Mouse (Mus musculus): ENCODE measurements at regions not wholly inside any gene's neighbourhood (a gene's known extent, or its start where the extent isn't known, plus 50 kb on each side); places are given as distances from the start of the nearest gene placed in this dataset.
"Not testable (repeated sequence)": the region's sequence is repeated elsewhere in the genome, so short reads cannot be mapped to it uniquely, and the experiment has no call there.

DNA sequence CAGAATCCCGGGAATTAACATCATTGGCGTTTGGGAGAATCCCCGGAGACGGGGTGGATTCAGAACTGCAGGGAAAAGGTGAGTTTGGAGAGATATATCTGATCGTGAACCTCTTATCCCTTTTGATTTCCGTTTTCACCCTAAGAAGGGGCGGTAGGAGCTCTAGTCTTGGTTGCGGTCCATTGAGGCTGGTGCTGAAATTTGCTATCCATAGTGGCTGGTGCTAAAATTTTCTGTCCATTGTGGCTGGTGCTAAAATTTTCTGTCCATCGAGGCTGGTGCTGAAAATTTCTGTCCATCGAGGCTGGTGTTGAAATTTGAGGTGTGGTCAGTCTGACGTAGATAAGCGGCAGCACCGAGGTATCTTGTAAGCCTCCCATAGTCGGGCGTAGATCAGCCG is 834.1 kb upstream of the Snrpn start:
- H3K27me3 ChIP-seq (ENCODE audit: control insufficient read depth, insufficient read depth, low read length); H3K9ac ChIP-seq (replicated peaks; ENCODE audit: low read depth, low read length); H3K27ac ChIP-seq (ENCODE audit: low read depth, low read length); ATAC-seq (ENCODE audit: low read depth); H3K9me3 ChIP-seq (ENCODE audit: control insufficient read depth, low read length); H3K4me1 ChIP-seq (ENCODE audit: control insufficient read depth, insufficient read depth, low read length); H3K36me3 ChIP-seq (ENCODE audit: control insufficient read depth, insufficient read depth, low read length); H3K4me2 ChIP-seq (ENCODE audit: low read depth, low read length); H3K4me3 ChIP-seq (ENCODE audit: low read depth, low read length): not testable (repeated sequence)
- 77% methylated on average over 16 of the region's 16 CpGs for WGBS

DNA sequence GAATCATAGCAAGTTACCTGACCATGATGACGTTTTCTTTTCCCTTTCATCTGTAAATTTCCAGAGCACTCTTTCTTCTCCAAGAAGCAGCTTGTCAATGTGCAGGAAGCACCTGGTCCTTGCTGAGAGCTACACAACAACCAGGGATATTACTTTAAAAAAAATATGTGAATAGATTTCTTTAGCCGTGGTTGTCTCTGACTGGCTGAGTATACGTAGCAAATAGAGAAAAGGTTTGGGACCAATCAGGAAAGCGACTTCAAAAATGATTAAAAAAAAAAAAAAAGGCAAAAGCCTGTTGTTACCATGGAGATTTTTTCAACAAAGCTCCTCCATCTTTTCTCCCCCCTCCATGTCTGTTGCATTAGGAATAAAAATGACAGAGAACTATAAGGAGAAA is 821.2 kb upstream of the Snrpn start:
- no peak overlapping the region for H3K9ac ChIP-seq (replicated peaks; ENCODE audit: low read depth, low read length)
- no peak overlapping the region for H3K4me2 ChIP-seq (ENCODE audit: low read depth, low read length)
- H3K4me3 ChIP-seq (ENCODE audit: low read depth, low read length): no peak overlapping the region
- H3K27ac ChIP-seq (ENCODE audit: low read depth, low read length): no peak overlapping the region
- H3K36me3 ChIP-seq (ENCODE audit: control insufficient read depth, insufficient read depth, low read length): no peaks in the 10 kb centered on the region
- ATAC-seq (ENCODE audit: low read depth): no peak
- 71% methylated on average over 4 of the region's 4 CpGs for WGBS
- no peaks in the 10 kb centered on the region for H3K4me1 ChIP-seq (ENCODE audit: control insufficient read depth, insufficient read depth, low read length)
- no peaks in the 10 kb centered on the region for H3K9me3 ChIP-seq (ENCODE audit: control insufficient read depth, low read length)
- no peaks in the 10 kb centered on the region for H3K27me3 ChIP-seq (ENCODE audit: control insufficient read depth, insufficient read depth, low read length)

DNA sequence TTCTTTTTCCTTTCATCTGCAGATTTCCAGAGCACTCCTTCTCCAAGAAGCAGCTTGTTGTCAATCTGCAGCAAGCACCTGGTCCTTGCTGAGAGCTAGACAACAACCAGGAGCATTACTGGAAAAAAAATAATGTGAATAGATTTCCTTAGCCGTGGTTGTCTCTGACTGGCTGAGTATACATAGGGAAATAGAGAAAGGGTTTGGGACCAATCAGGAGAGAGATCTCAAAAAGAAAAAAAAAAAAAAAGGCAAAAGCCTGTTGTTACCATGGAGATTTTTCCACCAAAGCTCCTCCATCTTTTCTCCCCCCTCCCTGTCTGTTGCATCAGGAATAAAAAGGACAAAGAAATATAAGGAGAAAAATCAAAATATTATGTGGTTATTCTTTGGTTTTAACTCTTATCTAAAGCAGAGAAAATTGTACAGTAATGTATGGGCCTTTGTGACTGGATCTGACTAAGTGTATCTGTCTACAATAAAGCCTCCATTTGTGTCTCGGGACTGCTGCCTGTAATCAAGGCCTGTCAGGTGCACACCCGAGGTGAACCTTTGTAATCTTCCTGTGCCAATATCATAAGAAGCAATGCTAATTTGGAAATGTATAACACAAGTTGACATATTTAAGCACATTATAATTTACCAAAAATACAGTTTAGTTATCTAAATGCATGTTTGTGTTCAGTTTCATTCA is 799.9 kb upstream of the Snrpn start:
- 0 out of 2 replicates have a peak, but pooled peaks cover 4% of the 10 kb centered on the region for H3K9me3 ChIP-seq (ENCODE audit: control insufficient read depth, low read length)
- no peak overlapping the region for H3K4me2 ChIP-seq (ENCODE audit: low read depth, low read length)
- no peak overlapping the region for H3K27ac ChIP-seq (ENCODE audit: low read depth, low read length)
- no peaks in the 10 kb centered on the region for H3K27me3 ChIP-seq (ENCODE audit: control insufficient read depth, insufficient read depth, low read length)
- H3K4me1 ChIP-seq (ENCODE audit: control insufficient read depth, insufficient read depth, low read length): no peaks in the 10 kb centered on the region
- no peak overlapping the region for H3K4me3 ChIP-seq (ENCODE audit: low read depth, low read length)
- no peaks in the 10 kb centered on the region for H3K36me3 ChIP-seq (ENCODE audit: control insufficient read depth, insufficient read depth, low read length)
- peak; percentile 70 for ATAC-seq (ENCODE audit: low read depth)
- WGBS: 72% methylated on average over 3 of the region's 3 CpGs
- no peak overlapping the region for H3K9ac ChIP-seq (replicated peaks; ENCODE audit: low read depth, low read length)
